Mouse (Mus musculus): ENCODE measurements around the gene Prpf6. TPM values are rescaled to one million over a fixed set of nuclear protein-coding genes. Genes with fewer than 3 reads are reported as not detected.

Gene Prpf6
- total RNA-seq, 2 experiments from 2014 or later = 57.2 to 57.3 TPM

DNA sequence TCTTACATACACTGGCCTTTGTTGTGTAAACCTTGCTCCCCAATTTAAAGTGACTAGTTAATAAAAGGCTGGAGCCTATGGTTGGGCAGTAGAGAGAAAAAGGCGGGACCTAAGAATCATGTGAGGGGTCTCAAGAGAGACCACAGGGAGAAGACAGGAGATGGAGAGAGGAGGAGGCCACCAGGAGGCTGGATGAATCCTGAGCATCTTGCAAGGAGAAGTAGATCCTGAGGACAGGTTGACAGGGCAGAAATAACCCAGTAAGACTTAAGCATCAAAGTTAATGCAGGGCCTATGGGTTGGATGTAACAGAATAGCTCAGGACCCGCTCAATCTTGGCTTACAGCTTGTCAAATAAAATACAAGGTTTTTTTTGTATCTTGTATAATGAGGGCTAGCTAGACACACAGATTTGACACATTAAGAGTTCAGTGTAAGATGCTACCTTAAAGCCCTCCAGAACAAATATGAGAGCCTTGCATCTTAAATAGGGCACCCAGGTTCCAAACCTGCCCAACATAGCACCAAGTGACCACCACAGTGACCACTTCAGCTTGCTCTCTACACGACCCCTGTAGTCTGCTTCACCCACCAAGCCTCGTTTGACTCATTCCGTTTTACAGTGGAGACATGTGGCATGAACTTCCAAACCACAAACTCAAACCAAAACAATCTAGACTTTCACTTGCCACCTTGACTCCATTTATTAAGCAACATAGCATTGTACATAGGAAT is 27.3 kb downstream of the Prpf6 start:
- no peak overlapping the region for H3K4me3 ChIP-seq
- no peak overlapping the region for H3K27ac ChIP-seq
- no peak for TF ChIP-seq CTCF (conservative IDR thresholded peaks at IDR 0.05)
- no peak for DNase-seq (ENCODE audit: low spot score in 2 of 2)

DNA sequence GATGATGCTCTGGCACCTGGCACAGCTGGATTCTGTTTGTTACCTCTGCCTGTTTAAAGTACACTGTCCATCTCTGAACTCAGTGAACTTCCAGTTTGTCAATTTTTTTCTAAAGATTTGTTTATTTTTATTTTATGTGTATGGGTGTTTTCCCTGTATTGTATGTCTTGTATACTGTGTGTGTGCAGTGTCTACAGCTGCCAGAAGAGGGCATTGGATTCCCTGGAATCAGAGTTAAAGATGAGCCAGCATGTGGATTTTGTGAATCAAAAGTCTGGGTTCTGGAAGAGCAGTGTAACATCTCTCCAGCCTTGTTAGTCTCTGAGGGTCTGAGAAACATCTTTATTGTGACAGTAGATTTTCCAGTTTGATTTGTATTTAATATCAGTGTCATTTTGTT is 31.7 kb downstream of the Prpf6 start:
- Histone ChIP-seq H3K27ac (no peak overlapping the region), H3K4me3 (no peak overlapping the region)
- peak in 1 of 2 experiments; percentile 32 for DNase-seq (ENCODE audit: low spot score in 2 of 2)
- peak; percentile 83 for TF ChIP-seq CTCF (conservative IDR thresholded peaks at IDR 0.05)

DNA sequence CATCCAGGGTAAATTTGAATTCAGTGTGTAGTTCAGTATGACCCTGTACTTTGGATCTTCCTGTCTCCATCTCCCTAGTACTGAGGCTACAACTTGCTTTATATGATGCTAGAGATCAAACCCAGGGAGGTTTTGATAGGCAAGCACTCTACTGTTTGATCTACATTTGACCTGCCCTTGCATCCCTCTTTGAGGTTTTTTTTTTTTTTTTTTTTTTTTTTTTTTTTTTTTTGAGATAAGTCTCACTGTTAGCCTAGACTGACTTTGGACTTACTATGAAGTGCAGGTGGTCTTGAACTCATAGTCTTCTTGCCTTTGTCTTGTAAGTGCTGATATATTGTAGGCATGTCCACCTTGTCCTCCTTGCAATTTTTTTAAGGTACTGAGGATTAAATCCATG is 36.8 kb downstream of the Prpf6 start:
- TF ChIP-seq CTCF (conservative IDR thresholded peaks at IDR 0.05) = no peak
- H3K4me3 ChIP-seq = no peak overlapping the region
- no peak for DNase-seq (ENCODE audit: low spot score in 2 of 2)
- H3K27ac ChIP-seq = no peak overlapping the region

DNA sequence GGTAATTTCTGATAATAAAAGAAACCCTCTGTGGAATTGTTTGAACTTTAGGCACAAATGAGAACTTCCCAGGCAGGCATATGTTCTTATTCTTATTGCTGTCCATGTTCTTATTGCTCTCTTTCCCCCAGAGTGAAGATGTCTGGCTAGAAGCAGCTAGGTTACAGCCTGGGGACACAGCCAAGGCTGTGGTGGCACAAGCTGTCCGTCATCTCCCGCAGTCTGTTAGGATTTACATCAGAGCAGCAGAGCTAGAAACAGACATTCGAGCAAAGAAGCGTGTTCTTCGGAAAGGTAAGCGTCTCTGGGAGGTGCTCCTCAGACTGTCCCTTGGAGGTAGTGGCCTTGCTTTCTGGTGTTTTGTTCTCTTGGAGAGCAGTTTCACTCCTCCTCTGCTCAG is 41.0 kb downstream of the Prpf6 start:
- Histone ChIP-seq H3K27ac (peak overlapping the region; percentile 72), H3K4me3 (no peak overlapping the region)
- peak in 1 of 2 experiments; percentile 19 for DNase-seq (ENCODE audit: low spot score in 2 of 2)

DNA sequence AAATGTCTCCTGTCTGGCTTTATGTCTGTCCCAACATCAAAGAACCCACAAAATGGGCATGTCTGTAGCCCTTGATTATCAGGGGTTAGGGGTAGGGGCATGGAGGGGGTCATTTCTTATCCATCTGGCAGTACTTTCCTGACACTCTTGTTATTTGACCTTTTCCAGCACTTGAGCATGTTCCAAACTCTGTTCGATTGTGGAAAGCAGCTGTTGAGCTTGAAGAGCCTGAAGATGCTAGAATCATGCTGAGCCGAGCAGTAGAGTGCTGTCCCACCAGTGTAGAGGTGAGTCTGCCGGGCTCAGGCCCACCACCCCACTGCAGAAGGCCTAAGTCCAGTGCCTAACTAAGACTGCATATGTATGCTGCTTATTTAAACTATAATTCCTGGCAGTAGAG is 44.2 kb downstream of the Prpf6 start:
- TF ChIP-seq CTCF (conservative IDR thresholded peaks at IDR 0.05) = no peak
- Histone ChIP-seq H3K4me3 (no peak overlapping the region), H3K27ac (no peak overlapping the region)
- no peak for DNase-seq (ENCODE audit: low spot score in 2 of 2)

More for the DNA sequence above, 41.0 kb downstream of the Prpf6 start:
- TF ChIP-seq CTCF (conservative IDR thresholded peaks at IDR 0.05) = no peak

DNA sequence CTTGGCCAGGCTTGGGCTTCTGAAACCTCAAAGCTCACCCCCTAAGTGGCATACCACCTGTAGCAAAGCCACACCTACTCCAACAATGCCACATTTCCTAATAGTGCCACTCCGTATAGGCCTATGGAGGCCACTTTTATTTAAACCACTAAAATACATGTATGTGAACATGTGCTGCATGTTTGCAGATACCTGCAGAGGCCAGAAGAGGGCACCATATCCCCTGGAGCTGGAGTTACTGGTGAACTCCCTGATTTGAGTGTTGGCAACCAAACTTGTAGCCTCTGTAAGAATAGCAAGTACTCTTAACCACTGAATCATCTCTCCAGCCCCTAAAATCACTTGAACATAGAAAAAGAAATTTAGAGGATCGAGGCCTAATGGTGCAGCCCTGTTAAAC is 52.7 kb downstream of the Prpf6 start:
- no peak overlapping the region for H3K4me3 ChIP-seq
- TF ChIP-seq CTCF (conservative IDR thresholded peaks at IDR 0.05) = peak; percentile 81
- no peak for DNase-seq (ENCODE audit: low spot score in 2 of 2)

DNA sequence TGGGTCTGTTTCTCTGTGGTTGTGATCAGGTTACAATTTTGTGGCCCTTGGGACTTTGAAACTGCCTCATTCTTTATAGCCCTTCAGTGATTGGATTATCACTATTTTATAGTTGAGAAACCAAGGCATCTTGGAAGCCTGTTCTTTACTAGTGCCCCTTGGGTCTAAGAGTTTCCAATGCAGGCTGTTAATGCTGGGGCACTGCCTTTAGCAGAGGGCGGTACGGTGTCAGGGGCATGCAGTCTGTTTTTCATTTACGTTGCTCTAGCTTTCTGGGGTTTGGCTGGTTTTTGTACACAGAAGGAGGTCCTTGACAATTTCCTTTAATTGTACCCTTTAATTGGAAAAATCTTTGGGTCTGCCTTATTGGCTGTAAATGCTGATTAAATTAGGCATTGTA is 54.0 kb downstream of the Prpf6 start:
- no peak for TF ChIP-seq CTCF (conservative IDR thresholded peaks at IDR 0.05)
- Histone ChIP-seq H3K4me3 (no peak overlapping the region), H3K27ac (no peak overlapping the region)
- DNase-seq (ENCODE audit: low spot score in 2 of 2) = no peak

More for the DNA sequence above, 52.7 kb downstream of the Prpf6 start:
- H3K27ac ChIP-seq = no peak overlapping the region

DNA sequence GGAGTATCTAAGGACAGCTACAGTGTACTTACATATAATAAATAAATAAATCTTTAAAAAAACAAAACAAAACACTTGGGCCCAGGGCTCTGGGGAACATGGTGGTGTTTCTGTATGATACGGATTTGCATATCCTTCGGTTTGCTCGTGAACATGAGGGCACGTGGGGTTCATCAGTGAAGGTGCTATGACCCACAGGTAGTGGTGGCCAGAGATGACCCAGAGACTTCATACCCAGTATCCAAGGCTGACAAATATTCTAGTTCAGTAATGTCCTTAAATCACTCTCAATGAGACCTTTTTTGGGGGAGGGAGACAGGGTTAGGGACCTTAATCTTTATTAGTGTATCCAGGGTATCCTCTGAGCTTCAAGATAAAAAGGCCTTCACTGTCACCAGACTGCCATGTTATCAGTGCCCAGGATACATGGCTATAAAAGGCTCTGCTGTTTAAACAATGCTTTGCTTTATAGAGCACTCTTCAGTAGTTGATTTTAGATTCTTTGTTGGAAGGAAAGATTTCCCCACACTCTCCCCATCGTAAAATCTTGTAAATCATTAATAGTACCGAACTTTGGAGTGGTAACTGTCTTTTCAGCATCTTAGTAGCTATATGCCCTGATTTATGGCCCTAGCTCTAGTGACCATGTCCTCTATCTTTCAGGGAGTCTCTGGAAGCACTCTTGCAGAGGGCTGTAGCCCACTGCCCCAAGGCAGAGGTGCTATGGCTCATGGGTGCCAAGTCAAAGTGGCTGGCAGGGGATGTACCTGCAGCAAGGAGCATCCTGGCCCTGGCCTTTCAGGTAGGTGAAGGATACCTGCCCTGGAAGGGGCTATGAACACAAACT is 55.2 kb downstream of the Prpf6 start:
- H3K27ac ChIP-seq = no peak overlapping the region
- no peak for TF ChIP-seq CTCF (conservative IDR thresholded peaks at IDR 0.05)
- no peak for DNase-seq (ENCODE audit: low spot score in 2 of 2)
- H3K4me3 ChIP-seq = no peak overlapping the region

DNA sequence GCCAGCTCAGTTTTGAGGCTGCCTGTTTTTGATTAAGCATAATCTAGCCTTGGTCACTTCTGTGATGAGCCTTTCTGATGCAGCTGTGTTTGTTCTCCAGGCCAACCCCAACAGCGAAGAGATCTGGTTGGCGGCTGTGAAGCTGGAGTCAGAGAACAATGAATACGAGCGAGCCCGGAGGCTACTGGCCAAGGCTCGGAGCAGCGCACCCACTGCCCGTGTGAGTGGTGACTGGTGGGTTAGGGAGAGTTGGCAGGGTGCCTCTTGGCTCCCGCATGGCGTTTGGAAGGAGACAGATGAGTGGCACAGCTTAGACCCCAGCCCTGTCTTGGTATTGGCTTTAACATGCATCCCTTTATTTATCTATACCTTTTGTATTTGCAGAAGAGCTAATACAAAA is 57.3 kb downstream of the Prpf6 start:
- no peak for TF ChIP-seq CTCF (conservative IDR thresholded peaks at IDR 0.05)
- no peak for DNase-seq (ENCODE audit: low spot score in 2 of 2)
- Histone ChIP-seq H3K27ac (peak overlapping the region; percentile 29; the same call in 1 of the 2 replicates), H3K4me3 (no peak overlapping the region)

DNA sequence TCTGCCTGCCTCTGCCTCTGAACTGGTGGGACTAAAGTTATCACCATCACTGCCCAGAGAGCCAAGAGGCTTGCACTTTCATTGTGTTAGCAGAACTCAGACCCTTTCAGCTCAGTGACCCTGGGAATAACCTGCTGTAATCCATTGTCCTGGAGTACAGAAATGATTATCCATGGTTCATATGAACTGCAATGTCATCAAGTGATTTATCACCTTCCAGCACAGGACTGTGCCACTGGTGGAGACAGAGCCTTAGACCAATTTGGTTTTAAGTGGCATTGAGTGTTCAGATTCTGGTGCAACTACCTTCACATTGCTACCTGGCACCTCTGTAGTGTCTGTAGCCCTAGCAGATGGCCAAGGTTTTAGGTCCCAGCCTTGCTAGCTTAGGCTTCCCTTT is 61.4 kb downstream of the Prpf6 start:
- no peak for TF ChIP-seq CTCF (conservative IDR thresholded peaks at IDR 0.05)
- DNase-seq (ENCODE audit: low spot score in 2 of 2) = no peak
- Histone ChIP-seq H3K27ac (no peak overlapping the region), H3K4me3 (no peak overlapping the region)

DNA sequence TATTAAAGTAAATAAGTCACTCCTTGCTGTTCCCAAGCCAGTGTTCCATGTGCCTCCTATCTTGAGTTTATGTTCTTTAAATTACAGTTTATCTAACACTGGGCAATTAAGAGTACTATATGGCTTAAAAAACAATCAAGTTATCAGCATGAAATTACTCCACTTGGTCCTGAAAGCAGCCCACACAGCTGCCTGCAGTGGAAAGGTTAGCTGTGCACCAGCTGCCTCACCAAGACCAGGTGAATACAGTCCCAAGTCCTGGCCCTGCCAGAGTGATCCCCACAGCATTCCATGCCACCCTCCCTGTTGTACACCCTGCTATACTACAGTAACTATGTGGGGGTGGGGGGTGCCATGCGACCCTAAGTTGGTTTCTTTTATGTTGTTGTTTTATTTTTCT is 61.9 kb downstream of the Prpf6 start:
- no peak for DNase-seq (ENCODE audit: low spot score in 2 of 2)
- Histone ChIP-seq H3K27ac (no peak overlapping the region), H3K4me3 (no peak overlapping the region)
- TF ChIP-seq CTCF (conservative IDR thresholded peaks at IDR 0.05) = no peak

DNA sequence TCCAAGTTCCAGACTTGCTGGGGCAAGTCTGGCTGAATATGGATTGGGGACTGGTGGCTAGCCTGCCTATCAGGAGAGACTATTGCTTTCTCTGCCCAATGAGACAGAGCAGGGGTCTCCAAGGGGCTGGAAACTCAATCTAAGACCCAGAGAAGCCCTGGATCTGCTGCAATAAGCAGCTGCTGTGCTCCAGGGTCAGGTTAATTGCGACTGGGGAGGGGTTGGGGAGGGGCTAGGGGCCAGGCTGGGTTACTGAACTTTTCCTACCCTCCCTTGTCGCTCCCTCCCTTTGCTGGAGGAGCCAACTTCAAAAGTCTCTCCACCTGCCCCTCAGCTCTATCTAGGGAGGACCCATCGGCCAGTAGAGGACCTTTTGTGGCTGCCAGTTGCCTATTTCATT is 65.1 kb downstream of the Prpf6 start, which contains the start of gene Gm29797:
TSS of gene Gm29797 (plus strand) at position 301 of the 400 bp plus-strand sequence.
- Histone ChIP-seq H3K4me3 (no peak within 1 kb of the TSS), H3K27ac (peak within 1 kb of the TSS; percentile 77; the same call in 1 of the 2 replicates)
- no peak for TF ChIP-seq CTCF (conservative IDR thresholded peaks at IDR 0.05)
- DNase-seq (ENCODE audit: low spot score in 2 of 2) = no peak

DNA sequence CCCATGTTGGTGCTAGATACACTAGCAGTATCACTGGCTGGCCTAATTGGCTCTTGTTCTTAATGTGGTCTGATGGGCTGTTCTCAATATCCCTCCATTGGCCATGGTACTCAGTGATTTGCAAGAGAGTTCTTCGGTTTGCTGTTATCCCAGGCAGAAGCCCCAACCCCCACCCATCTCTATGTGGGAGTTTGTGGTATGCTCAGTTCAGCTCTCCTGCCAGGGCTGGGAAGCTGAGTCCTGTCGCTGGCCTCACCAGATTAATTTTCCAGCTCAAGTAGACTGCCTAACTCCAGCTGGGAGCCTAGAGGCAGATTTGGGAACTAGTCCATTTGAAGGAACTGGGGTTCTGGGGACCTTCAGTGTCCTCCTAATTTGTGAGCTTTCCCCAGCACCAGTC is 65.8 kb downstream of the Prpf6 start:
- peak in 1 of 2 experiments; percentile 46 for DNase-seq (ENCODE audit: low spot score in 2 of 2)

More for the DNA sequence above, 65.8 kb downstream of the Prpf6 start:
- Histone ChIP-seq H3K4me3 (no peak overlapping the region), H3K27ac (peak overlapping the region; percentile 77; the same call in 1 of the 2 replicates)
- TF ChIP-seq CTCF (conservative IDR thresholded peaks at IDR 0.05) = no peak; the same call in 1 of the 2 replicates

Data from layer of hippocampus, adult 2 months (tissue).